Mouse (Mus musculus) kidney, adult 9 months (tissue): ENCODE data around the gene Itga9.

Experiments used
- DNase-seq: peaks from one replicate; pipeline ENCODE4 v3.0.0; 2022

Gene Itga9

GRCm38 (mm10) chr9:118607701-118608401 lies 1.4 kb downstream of the Itga9 start:
- no peak for DNase-seq

DNA sequence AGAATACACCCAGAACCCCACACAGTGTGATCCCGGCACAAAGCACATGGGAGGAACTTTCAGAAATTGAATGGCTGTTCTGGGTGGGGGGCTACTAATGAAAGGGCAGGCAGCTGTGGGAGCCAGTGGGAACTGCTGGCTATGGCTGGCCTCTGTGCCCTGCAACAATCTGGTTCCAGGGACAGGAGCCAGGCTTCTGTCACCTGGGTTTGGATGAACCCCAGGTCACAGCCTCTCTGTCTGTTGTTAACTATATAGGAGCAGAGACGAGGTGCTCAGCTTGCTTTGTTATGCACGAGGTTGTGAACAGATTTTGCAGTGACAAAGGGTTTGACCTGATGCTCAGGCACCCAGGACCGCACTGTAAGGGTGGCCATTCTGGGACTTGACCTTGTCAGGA lies 2.1 kb downstream of the Itga9 start:
- no peak for DNase-seq

GRCm38 (mm10) chr9:118610060-118610459 lies 3.6 kb downstream of the Itga9 start:
- peak; percentile 53 for DNase-seq

- DNase-seq: peak; percentile 67
Measured at GRCm38 (mm10) chr9:118611111-118611541, 4.6 kb downstream of the Itga9 start.

DNA sequence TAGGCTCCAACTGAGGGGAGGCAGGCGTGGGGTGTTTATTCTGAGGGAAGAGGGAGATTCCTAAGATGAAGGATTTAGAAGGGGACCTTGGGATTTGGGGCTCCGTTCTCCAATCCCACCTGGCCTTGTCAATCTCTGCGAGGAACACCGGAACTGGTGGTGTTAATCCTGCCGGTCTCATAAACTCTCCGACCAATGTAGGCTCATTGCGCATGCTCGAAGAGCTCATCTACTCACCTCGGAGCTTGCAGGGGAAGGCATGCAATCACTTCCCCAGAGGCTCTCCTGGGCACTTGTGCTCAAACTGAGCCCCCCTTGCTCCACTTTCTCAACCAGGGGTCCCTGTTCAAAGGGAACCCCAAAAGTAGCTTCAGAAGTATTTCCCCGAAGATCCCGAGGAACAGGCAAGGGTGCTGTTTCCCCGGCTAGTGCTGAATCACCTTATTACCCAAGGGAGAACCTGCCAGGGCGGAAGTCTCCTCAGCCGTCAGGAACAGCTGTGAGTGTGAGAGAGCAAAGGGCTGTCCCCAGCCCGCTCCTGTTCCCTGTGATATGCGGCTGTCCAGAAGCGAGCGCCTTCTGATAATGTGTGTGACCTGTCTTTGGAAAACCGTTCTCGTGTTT lies 5.6 kb downstream of the Itga9 start:
- DNase-seq: no peak

DNA sequence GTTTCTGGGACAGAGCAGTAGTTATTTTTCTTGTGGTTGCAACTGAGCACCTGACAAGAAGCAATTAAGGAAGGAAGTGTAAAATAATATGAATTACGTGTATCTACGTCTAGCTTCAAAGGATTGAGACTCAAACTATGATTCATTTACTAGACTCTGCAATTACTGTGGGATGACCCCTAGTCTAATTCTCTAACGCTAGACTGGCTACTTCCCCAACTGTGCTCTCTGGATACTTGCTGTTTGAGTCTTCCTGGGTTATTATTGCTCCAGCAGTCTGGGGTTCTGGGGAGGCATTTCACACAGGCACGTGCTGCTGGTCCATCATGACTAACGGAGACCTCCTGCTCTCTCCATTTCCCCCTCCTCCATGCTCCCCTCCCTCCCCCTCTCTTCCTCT lies 10.7 kb downstream of the Itga9 start:
- no peak for DNase-seq

- no peak for DNase-seq
Measured at GRCm38 (mm10) chr9:118618732-118619250, 12.3 kb downstream of the Itga9 start.

GRCm38 (mm10) chr9:118620807-118621206 lies 14.3 kb downstream of the Itga9 start:
- DNase-seq: no peak

GRCm38 (mm10) chr9:118621691-118622090 lies 15.2 kb downstream of the Itga9 start:
- no peak for DNase-seq

GRCm38 (mm10) chr9:118622376-118623166 lies 16.1 kb downstream of the Itga9 start:
- peak; percentile 80 for DNase-seq

DNA sequence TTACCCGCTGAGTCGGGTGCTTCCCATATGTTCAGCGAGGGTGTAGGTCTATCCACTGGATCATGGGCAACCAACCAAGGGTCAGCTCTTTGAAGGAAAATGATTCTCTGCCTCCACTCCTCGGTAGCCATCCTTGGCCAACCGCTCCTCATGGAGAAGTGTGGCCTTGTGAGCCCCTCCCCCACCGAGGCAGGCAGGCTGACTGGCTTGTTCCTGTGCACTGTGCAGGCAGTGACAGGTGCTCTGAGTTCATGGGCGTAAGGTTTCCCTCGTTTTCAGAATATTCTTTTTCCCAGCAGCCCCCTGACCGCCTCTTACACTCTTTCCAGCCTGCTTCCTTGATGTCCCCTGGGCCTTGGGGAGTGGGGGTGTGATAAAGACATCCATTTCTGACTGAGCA lies 17.0 kb downstream of the Itga9 start:
- DNase-seq: no peak

DNA sequence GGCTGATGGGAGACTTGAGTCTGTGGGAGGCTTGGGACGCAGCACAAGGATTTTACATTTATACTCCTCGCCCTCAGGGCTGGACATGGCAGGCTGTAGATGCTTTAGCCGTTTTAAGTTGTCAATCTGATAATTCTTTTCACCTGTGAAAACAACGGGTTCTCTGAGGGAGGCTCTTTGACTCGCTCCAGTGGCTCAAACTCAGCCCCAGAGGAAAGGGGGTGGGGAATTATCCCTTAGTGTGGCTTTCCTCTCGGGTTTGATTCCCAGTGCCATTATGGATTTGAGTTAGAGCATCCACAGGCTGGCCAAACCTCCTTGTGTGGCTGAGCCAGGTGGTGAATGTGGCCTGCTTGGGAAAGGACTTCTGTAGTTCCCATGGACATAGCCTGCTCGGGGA lies 17.7 kb downstream of the Itga9 start:
- DNase-seq: no peak

DNA sequence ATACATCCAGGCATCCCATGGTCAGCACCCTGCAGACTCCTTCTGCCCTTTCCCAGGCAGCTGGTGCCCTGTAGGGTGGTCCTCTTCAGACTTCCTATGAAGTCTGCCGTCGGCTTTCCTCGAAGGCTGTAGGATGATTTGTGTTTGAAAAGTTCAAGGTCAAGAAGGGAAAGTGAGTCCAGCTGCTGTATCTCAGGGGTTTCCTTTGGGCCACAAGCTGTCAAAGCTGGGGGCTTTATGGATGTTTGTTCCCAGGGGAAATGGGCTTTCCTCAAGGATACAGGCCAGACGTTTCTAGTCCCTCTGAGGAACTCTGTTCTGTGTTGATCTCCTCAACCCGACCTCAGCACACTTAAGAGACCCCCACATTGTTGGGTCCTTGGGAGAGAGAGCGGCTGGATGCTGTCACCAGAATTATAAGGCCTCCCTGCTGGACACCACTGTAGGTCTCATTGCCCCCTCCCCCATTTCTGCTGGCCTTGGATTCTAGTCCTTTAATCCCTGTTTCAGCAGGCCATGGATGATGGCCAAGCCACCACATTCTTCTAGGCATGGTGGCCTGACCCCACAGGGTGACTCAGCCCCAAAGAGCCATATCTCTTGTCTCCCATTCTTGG lies 23.4 kb downstream of the Itga9 start:
- peak; percentile 64 for DNase-seq

- no peak for DNase-seq
Measured at GRCm38 (mm10) chr9:118631775-118632757, 25.6 kb downstream of the Itga9 start.

GRCm38 (mm10) chr9:118632758-118633143 lies 26.3 kb downstream of the Itga9 start:
- DNase-seq: peak; percentile 60

DNA sequence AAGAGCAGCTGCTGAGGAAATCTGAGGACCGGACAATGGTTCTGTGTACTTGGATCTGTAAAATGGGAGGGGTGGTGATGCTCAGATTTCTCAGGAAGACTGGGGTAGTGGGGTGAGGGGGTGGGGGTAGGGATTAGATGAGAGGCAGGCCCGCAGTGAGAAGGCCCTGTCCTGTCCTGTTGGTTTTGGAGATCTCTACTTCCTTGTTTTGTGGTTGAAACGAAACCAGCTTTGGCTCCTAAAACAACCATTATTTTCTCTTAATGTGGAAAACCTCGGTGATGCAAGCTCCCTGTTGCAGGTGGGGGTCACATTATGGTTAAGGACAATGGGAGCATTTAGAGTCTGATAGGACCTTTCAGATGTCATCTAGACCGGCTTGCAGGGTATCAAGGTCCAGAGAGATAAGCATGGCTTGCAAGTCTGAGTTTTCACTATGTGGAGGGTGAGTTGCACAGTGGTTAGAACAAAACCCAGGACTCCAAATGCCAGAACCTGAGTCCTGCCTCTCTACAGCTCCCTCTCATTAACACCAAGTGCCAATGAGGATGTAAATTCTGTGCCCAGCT lies 32.2 kb downstream of the Itga9 start:
- no peak for DNase-seq

- peak; percentile 29 for DNase-seq
Measured at GRCm38 (mm10) chr9:118645698-118646355, 39.3 kb downstream of the Itga9 start.

- no peak for DNase-seq
Measured at GRCm38 (mm10) chr9:118647495-118647894, 41.0 kb downstream of the Itga9 start.

- no peak for DNase-seq
Measured at GRCm38 (mm10) chr9:118650976-118651375, 44.5 kb downstream of the Itga9 start.

- DNase-seq: peak; percentile 34
Measured at GRCm38 (mm10) chr9:118651939-118652338, 45.4 kb downstream of the Itga9 start.

GRCm38 (mm10) chr9:118653436-118653835 lies 46.9 kb downstream of the Itga9 start:
- DNase-seq: no peak
